Mouse (Mus musculus): ENCODE results near the gene Ncapd3. TPM values are rescaled to one million over a fixed set of nuclear protein-coding genes. Genes with fewer than 3 reads are reported as not detected.

Gene Ncapd3
- polyA plus RNA-seq, 1 experiment from 2014 or later = 22.2 TPM

- H3K9ac ChIP-seq (ENCODE audit: low read length) = no peak overlapping the region
- H3K4me2 ChIP-seq (ENCODE audit: low read length) = no peak overlapping the region
- 92% methylated on average over 2 of the region's 2 CpGs for whole genome bisulfite sequencing
- H3K27me3 ChIP-seq (ENCODE audit: control insufficient read depth, insufficient read depth, low read length) = no peaks in the 10 kb centered on the region
- no peak overlapping the region for H3K4me3 ChIP-seq (ENCODE audit: control insufficient read depth in 1 of 2, insufficient read depth in 1 of 2, low read depth in 1 of 2, low read length in 2 of 2)
- H3K9me3 ChIP-seq (ENCODE audit: control insufficient read depth, low read length) = no peaks in the 10 kb centered on the region
- ATAC-seq (ENCODE audit: insufficient number of reproducible peaks, insufficient read depth, low FRiP score, low read depth) = no peak
- no peaks in the 10 kb centered on the region for H3K36me3 ChIP-seq (ENCODE audit: control insufficient read depth, insufficient read depth, low read length)
- peaks cover 2 to 14% of the 10 kb centered on the region in 2 experiments; a peak in 3 of 4 replicates for H3K4me1 ChIP-seq (ENCODE audit: control insufficient read depth in 2 of 2, insufficient read depth in 2 of 2, low read length in 2 of 2)
- no peak overlapping the region for H3K27ac ChIP-seq (replicated peaks in 1 of 2; ENCODE audit: control insufficient read depth in 1 of 2, insufficient read depth in 1 of 2, low read depth in 2 of 2, low read length in 2 of 2)
These were observed 32.5 kb upstream of the Ncapd3 start for GRCm38 (mm10) chr9:26997501-26997900.

GRCm38 (mm10) chr9:26998669-26999460 is 31.1 kb upstream of the Ncapd3 start:
- Histone ChIP-seq H3K36me3 (ENCODE audit: control insufficient read depth, insufficient read depth, low read length) (peaks cover 8% of the 10 kb centered on the region), H3K27me3 (ENCODE audit: control insufficient read depth, insufficient read depth, low read length) (no peaks in the 10 kb centered on the region), H3K4me2 (ENCODE audit: low read length) (peak overlapping the region; percentile 96), H3K9ac (ENCODE audit: low read length) (peak overlapping the region; percentile 91), H3K4me1 (ENCODE audit: control insufficient read depth in 2 of 2, insufficient read depth in 2 of 2, low read length in 2 of 2) (peaks cover 2 to 14% of the 10 kb centered on the region in 2 experiments; a peak in 3 of 4 replicates), H3K9me3 (ENCODE audit: control insufficient read depth, low read length) (no peaks in the 10 kb centered on the region), H3K4me3 (ENCODE audit: control insufficient read depth in 1 of 2, insufficient read depth in 1 of 2, low read depth in 1 of 2, low read length in 2 of 2) (peak overlapping the region; percentile 76 to 77), H3K27ac (replicated peaks in 1 of 2; ENCODE audit: control insufficient read depth in 1 of 2, insufficient read depth in 1 of 2, low read depth in 2 of 2, low read length in 2 of 2) (peak overlapping the region; percentile 38 to 70)
- WGBS = 3% methylated on average over 29 of the region's 29 CpGs
- no peak for ATAC-seq (ENCODE audit: insufficient number of reproducible peaks, insufficient read depth, low FRiP score, low read depth)

- H3K27me3 ChIP-seq (ENCODE audit: control insufficient read depth, insufficient read depth, low read length) = no peaks in the 10 kb centered on the region
- 2% methylated on average over 35 of the region's 35 CpGs for WGBS
- peak within 1 kb of the TSS; percentile 91 for H3K9ac ChIP-seq (ENCODE audit: low read length)
- peak within 1 kb of the TSS; percentile 96 for H3K4me2 ChIP-seq (ENCODE audit: low read length)
- H3K9me3 ChIP-seq (ENCODE audit: control insufficient read depth, low read length) = no peaks in the 10 kb centered on the region
- peak within 1 kb of the TSS; percentile 76 to 77 for H3K4me3 ChIP-seq (ENCODE audit: control insufficient read depth in 1 of 2, insufficient read depth in 1 of 2, low read depth in 1 of 2, low read length in 2 of 2)
- peak within 1 kb of the TSS; percentile 38 to 70 for H3K27ac ChIP-seq (replicated peaks in 1 of 2; ENCODE audit: control insufficient read depth in 1 of 2, insufficient read depth in 1 of 2, low read depth in 2 of 2, low read length in 2 of 2)
- peaks cover 2 to 14% of the 10 kb centered on the region in 2 experiments; a peak in 3 of 4 replicates for H3K4me1 ChIP-seq (ENCODE audit: control insufficient read depth in 2 of 2, insufficient read depth in 2 of 2, low read length in 2 of 2)
- peaks cover 17% of the 10 kb centered on the region for H3K36me3 ChIP-seq (ENCODE audit: control insufficient read depth, insufficient read depth, low read length)
- ATAC-seq (ENCODE audit: insufficient number of reproducible peaks, insufficient read depth, low FRiP score, low read depth) = peak; percentile 100
These were observed 30.2 kb upstream of the Ncapd3 start, which contains the start of the genes Acad8 and Thyn1 for GRCm38 (mm10) chr9:26999461-27000395. TSS of gene Acad8 (minus strand) at chr9:26999566. TSS of gene Thyn1 (plus strand) at chr9:26999710.

GRCm38 (mm10) chr9:27005231-27005630 is 24.7 kb upstream of the Ncapd3 start:
- Histone ChIP-seq H3K9ac (ENCODE audit: low read length) (no peak overlapping the region), H3K36me3 (ENCODE audit: control insufficient read depth, insufficient read depth, low read length) (peaks cover 72% of the 10 kb centered on the region), H3K4me2 (ENCODE audit: low read length) (no peak overlapping the region), H3K4me3 (ENCODE audit: control insufficient read depth in 1 of 2, insufficient read depth in 1 of 2, low read depth in 1 of 2, low read length in 2 of 2) (no peak overlapping the region), H3K27me3 (ENCODE audit: control insufficient read depth, insufficient read depth, low read length) (no peaks in the 10 kb centered on the region), H3K27ac (replicated peaks in 1 of 2; ENCODE audit: control insufficient read depth in 1 of 2, insufficient read depth in 1 of 2, low read depth in 2 of 2, low read length in 2 of 2) (no peak overlapping the region), H3K4me1 (ENCODE audit: control insufficient read depth in 2 of 2, insufficient read depth in 2 of 2, low read length in 2 of 2) (peaks cover 2 to 11% of the 10 kb centered on the region in 2 experiments; a peak in 3 of 4 replicates), H3K9me3 (ENCODE audit: control insufficient read depth, low read length) (no peaks in the 10 kb centered on the region)
- no peak for ATAC-seq (ENCODE audit: insufficient number of reproducible peaks, insufficient read depth, low FRiP score, low read depth)
- 95% methylated on average over 3 of the region's 3 CpGs for WGBS

GRCm38 (mm10) chr9:27005933-27006332 is 24.0 kb upstream of the Ncapd3 start:
- H3K9ac ChIP-seq (ENCODE audit: low read length) = no peak overlapping the region
- no peak for ATAC-seq (ENCODE audit: insufficient number of reproducible peaks, insufficient read depth, low FRiP score, low read depth)
- no peak overlapping the region for H3K4me3 ChIP-seq (ENCODE audit: control insufficient read depth in 1 of 2, insufficient read depth in 1 of 2, low read depth in 1 of 2, low read length in 2 of 2)
- H3K4me2 ChIP-seq (ENCODE audit: low read length) = no peak overlapping the region
- WGBS = 80% methylated on average over 1 of the region's 1 CpGs
- H3K36me3 ChIP-seq (ENCODE audit: control insufficient read depth, insufficient read depth, low read length) = peaks cover 78% of the 10 kb centered on the region
- H3K27me3 ChIP-seq (ENCODE audit: control insufficient read depth, insufficient read depth, low read length) = no peaks in the 10 kb centered on the region
- H3K4me1 ChIP-seq (ENCODE audit: control insufficient read depth in 2 of 2, insufficient read depth in 2 of 2, low read length in 2 of 2) = peaks cover 0 to 4% of the 10 kb centered on the region in 2 experiments; a peak in 2 of 4 replicates
- H3K9me3 ChIP-seq (ENCODE audit: control insufficient read depth, low read length) = no peaks in the 10 kb centered on the region
- no peak overlapping the region for H3K27ac ChIP-seq (replicated peaks in 1 of 2; ENCODE audit: control insufficient read depth in 1 of 2, insufficient read depth in 1 of 2, low read depth in 2 of 2, low read length in 2 of 2)

GRCm38 (mm10) chr9:27006866-27007265 is 23.1 kb upstream of the Ncapd3 start:
- Histone ChIP-seq H3K27me3 (ENCODE audit: control insufficient read depth, insufficient read depth, low read length) (no peaks in the 10 kb centered on the region), H3K9ac (ENCODE audit: low read length) (no peak overlapping the region), H3K9me3 (ENCODE audit: control insufficient read depth, low read length) (no peaks in the 10 kb centered on the region), H3K4me3 (ENCODE audit: control insufficient read depth in 1 of 2, insufficient read depth in 1 of 2, low read depth in 1 of 2, low read length in 2 of 2) (no peak overlapping the region), H3K4me2 (ENCODE audit: low read length) (no peak overlapping the region), H3K36me3 (ENCODE audit: control insufficient read depth, insufficient read depth, low read length) (peaks cover 87% of the 10 kb centered on the region), H3K27ac (replicated peaks in 1 of 2; ENCODE audit: control insufficient read depth in 1 of 2, insufficient read depth in 1 of 2, low read depth in 2 of 2, low read length in 2 of 2) (no peak overlapping the region), H3K4me1 (ENCODE audit: control insufficient read depth in 2 of 2, insufficient read depth in 2 of 2, low read length in 2 of 2) (no peaks in the 10 kb centered on the region)
- no peak for ATAC-seq (ENCODE audit: insufficient number of reproducible peaks, insufficient read depth, low FRiP score, low read depth)
- 85% methylated on average over 5 of the region's 5 CpGs for WGBS

GRCm38 (mm10) chr9:27009231-27009630 is 20.7 kb upstream of the Ncapd3 start:
- peaks cover 99% of the 10 kb centered on the region for H3K36me3 ChIP-seq (ENCODE audit: control insufficient read depth, insufficient read depth, low read length)
- no peak overlapping the region for H3K27ac ChIP-seq (replicated peaks in 1 of 2; ENCODE audit: control insufficient read depth in 1 of 2, insufficient read depth in 1 of 2, low read depth in 2 of 2, low read length in 2 of 2)
- no peak overlapping the region for H3K4me2 ChIP-seq (ENCODE audit: low read length)
- WGBS = 73% methylated on average over 5 of the region's 5 CpGs
- H3K27me3 ChIP-seq (ENCODE audit: control insufficient read depth, insufficient read depth, low read length) = no peaks in the 10 kb centered on the region
- no peaks in the 10 kb centered on the region for H3K9me3 ChIP-seq (ENCODE audit: control insufficient read depth, low read length)
- H3K9ac ChIP-seq (ENCODE audit: low read length) = no peak overlapping the region
- no peak for ATAC-seq (ENCODE audit: insufficient number of reproducible peaks, insufficient read depth, low FRiP score, low read depth)
- no peaks in the 10 kb centered on the region for H3K4me1 ChIP-seq (ENCODE audit: control insufficient read depth in 2 of 2, insufficient read depth in 2 of 2, low read length in 2 of 2)
- H3K4me3 ChIP-seq (ENCODE audit: control insufficient read depth in 1 of 2, insufficient read depth in 1 of 2, low read depth in 1 of 2, low read length in 2 of 2) = no peak overlapping the region
